Mouse (Mus musculus) brain, embryonic 14.5 days (tissue): ENCODE results near the gene Gkap1. TPM values are rescaled to one million over a fixed set of nuclear protein-coding genes. Genes with fewer than 3 reads are reported as not detected.

ENCODE experiments used
- DNase-seq: peaks from one replicate; pipeline ENCODE4 v3.0.0-alpha.2; 2011; ENCODE audit warnings: low read depth
- CTCF ChIP-seq: fragments of 200-500 bp; IDR thresholded peaks from 2 replicates; pipeline ENCODE4 v1.5.1; 2012; ENCODE audit warnings: inconsistent platforms, mild to moderate bottlenecking, moderate library complexity, borderline replicate concordance; ENCODE audit not compliant: insufficient read depth, insufficient read length; ENCODE audit errors: extremely low read depth
- POLR2A ChIP-seq: fragments of 200-500 bp; IDR thresholded peaks from 2 replicates; pipeline ENCODE4 v1.6.1; 2012; ENCODE audit warnings: mild to moderate bottlenecking, inconsistent platforms, borderline replicate concordance; ENCODE audit not compliant: poor library complexity, insufficient read depth, insufficient read length, severe bottlenecking; ENCODE audit errors: extremely low read depth
- polyA plus RNA-seq: library from polyadenylated mRNA; depleted of rRNA; stranded (reverse); fragments of >200 nt; gene quantifications from 2 replicates; pipeline ENCODE4 v1.2.3, GENCODE M21; 2012; rRNA removed

The Gkap1 gene
- polyA plus RNA-seq: 25.0 and 29.5 TPM in 2 replicates

GRCm38 (mm10) chr13:58275599-58275998 is at the start of gene Gkap1:
Gene Gkap1 (minus strand): TSS chr13:58275699.
- no peak for DNase-seq
- no peak for TF ChIP-seq CTCF
- TF ChIP-seq POLR2A: no peak

- TF ChIP-seq CTCF: no peak
- no peak for TF ChIP-seq POLR2A
- peak; percentile 55 for DNase-seq
Observed at GRCm38 (mm10) chr13:58317768-58318167, 42.3 kb upstream of the Gkap1 start.

- TF ChIP-seq POLR2A (no peak), CTCF (no peak)
- DNase-seq: no peak
Observed at GRCm38 (mm10) chr13:58314991-58315390, 39.5 kb upstream of the Gkap1 start.

GRCm38 (mm10) chr13:58313758-58314157 is 38.3 kb upstream of the Gkap1 start:
- TF ChIP-seq CTCF (no peak), POLR2A (no peak)
- DNase-seq: no peak

GRCm38 (mm10) chr13:58311351-58311750 is 35.9 kb upstream of the Gkap1 start:
- TF ChIP-seq CTCF: peak; percentile 29; the same call in 1 of the 2 replicates
- no peak for TF ChIP-seq POLR2A
- DNase-seq: no peak

GRCm38 (mm10) chr13:58309499-58309898 is 34.0 kb upstream of the Gkap1 start:
- TF ChIP-seq CTCF (no peak), POLR2A (no peak)
- no peak for DNase-seq

GRCm38 (mm10) chr13:58307453-58307852 is 32.0 kb upstream of the Gkap1 start:
- DNase-seq: no peak
- TF ChIP-seq POLR2A (no peak), CTCF (no peak)

GRCm38 (mm10) chr13:58305230-58305629 is 29.7 kb upstream of the Gkap1 start:
- TF ChIP-seq POLR2A (no peak), CTCF (no peak)
- DNase-seq: no peak

- no peak for DNase-seq
- TF ChIP-seq CTCF: no peak
- no peak for TF ChIP-seq POLR2A
Observed at GRCm38 (mm10) chr13:58302421-58303145, 27.1 kb upstream of the Gkap1 start.

- no peak for TF ChIP-seq CTCF
- DNase-seq: no peak
Observed at GRCm38 (mm10) chr13:58301961-58302360, 26.5 kb upstream of the Gkap1 start.

GRCm38 (mm10) chr13:58298756-58299155 is 23.3 kb upstream of the Gkap1 start:
- no peak for DNase-seq
- TF ChIP-seq CTCF: no peak

- no peak for DNase-seq
- no peak for TF ChIP-seq CTCF
- no peak for TF ChIP-seq POLR2A
Observed at GRCm38 (mm10) chr13:58295582-58295981, 20.1 kb upstream of the Gkap1 start.

GRCm38 (mm10) chr13:58292811-58293210 is 17.3 kb upstream of the Gkap1 start:
- no peak for TF ChIP-seq CTCF
- no peak for TF ChIP-seq POLR2A
- DNase-seq: peak; percentile 29

GRCm38 (mm10) chr13:58289308-58289707 is 13.8 kb upstream of the Gkap1 start:
- TF ChIP-seq POLR2A: no peak
- no peak for TF ChIP-seq CTCF

More at GRCm38 (mm10) chr13:58289308-58289707, 13.8 kb upstream of the Gkap1 start:
- no peak for DNase-seq
